Mouse (Mus musculus) heart, embryonic 15.5 days (tissue): ENCODE results near the gene Zmym4. TPM values are rescaled to one million over a fixed set of nuclear protein-coding genes. Genes with fewer than 3 reads are reported as not detected.
A peak's percentile ranks its signal among the peaks of the same experiment; 100 is the strongest.

Source experiments
- ATAC-seq: fragments of 200-750 bp; cut with Nextera tagmentation; replicated peaks from 2 replicates; pipeline ENCODE4 v1.8.0; 2017; ENCODE audit warnings: low read depth, moderate TSS enrichment; ENCODE audit not compliant: insufficient number of reproducible peaks, insufficient read depth, low FRiP score
- H3K27ac ChIP-seq: fragments of 300-500 bp; sonication (generic); 2 replicates; pipeline ENCODE4 v1.5.1; 2015; ENCODE audit warnings: mild to moderate bottlenecking, inconsistent platforms
- H3K27me3 ChIP-seq: fragments of 300-500 bp; sonication (generic); 2 replicates; pipeline ENCODE4 v1.6.1; 2015; ENCODE audit warnings: inconsistent platforms
- H3K36me3 ChIP-seq: fragments of 300-500 bp; sonication (generic); 2 replicates; pipeline ENCODE4 v1.6.1; 2015; ENCODE audit warnings: mild to moderate bottlenecking, inconsistent platforms
- H3K4me1 ChIP-seq: fragments of 300-500 bp; sonication (generic); replicated peaks from 2 replicates; pipeline ENCODE4 v1.6.1; 2015; ENCODE audit warnings: inconsistent platforms
- H3K4me2 ChIP-seq: fragments of 300-500 bp; sonication (generic); 2 replicates; pipeline ENCODE4 v1.6.1; 2015; ENCODE audit warnings: inconsistent platforms, mild to moderate bottlenecking, moderate library complexity
- H3K4me3 ChIP-seq: fragments of 300-500 bp; sonication (generic); 2 replicates; pipeline ENCODE4 v1.5.1; 2015; ENCODE audit warnings: mild to moderate bottlenecking, inconsistent platforms
- H3K9ac ChIP-seq: fragments of 300-500 bp; sonication (generic); 2 replicates; pipeline ENCODE4 v1.6.1; 2015; ENCODE audit warnings: mild to moderate bottlenecking, inconsistent platforms
- H3K9me3 ChIP-seq: fragments of 300-500 bp; sonication (generic); replicated peaks from 2 replicates; pipeline ENCODE4 v1.6.1; 2016; ENCODE audit warnings: inconsistent platforms
- WGBS: fragments of 180-500 bp; shearing (Covaris S2); methylation state at CpG from one replicate; pipeline ENCODE4 v1.1.7; 2015; ENCODE audit warnings: mixed read lengths; 5-methylcytosine and 5-hydroxymethylcytosine counted together
- polyA plus RNA-seq: library from polyadenylated mRNA; unstranded; fragments of >200 nt; fragmentation: Nextera tagmentation; extraction: Ambion mirVana; gene quantifications from 2 replicates; pipeline ENCODE4 v1.2.1, GENCODE M21; 2015

Gene Zmym4
- polyA plus RNA-seq, 1 experiment from 2014 or later, result 12.4 TPM

DNA sequence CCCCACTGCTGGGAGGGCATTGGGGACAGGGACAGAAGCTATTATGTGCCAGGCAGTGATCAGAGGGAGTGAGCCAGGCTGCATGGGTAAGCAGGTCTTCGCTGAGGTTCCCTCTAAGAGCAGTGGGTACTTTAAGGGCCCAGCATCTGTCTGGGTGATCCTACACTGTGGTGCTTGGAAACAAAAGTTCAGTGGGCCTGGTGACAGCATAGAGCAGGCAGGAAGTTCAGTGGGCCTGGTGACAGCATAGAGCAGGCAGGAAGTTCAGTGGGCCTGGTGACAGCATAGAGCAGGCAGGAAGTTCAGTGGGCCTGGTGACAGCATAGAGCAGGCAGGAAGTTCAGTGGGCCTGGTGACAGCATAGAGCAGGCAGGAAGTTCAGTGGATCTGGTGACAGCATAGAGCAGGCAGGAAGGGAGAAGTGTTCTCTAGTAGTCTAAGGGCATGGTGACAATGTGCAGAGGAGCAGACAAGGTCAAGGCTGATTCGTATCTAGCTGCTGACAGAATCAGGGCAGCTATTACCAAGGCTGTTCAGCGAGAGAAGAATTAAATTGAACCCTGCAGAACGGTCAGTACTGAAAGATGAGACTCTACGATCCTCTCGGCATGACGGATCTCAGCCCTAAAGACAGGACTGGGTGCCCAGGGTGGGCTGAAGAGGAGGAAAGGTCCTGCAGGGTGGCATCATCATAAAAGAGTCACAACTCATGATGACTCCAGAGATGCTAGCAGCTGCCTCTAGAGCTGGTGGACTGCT lies 117.7 kb downstream of the Zmym4 start:
- ATAC-seq, result 0 out of 2 replicates have a peak, but pooled peaks have one; percentile 19
- no peaks in the 10 kb centered on the region for H3K9me3 ChIP-seq
- no peak overlapping the region for H3K9ac ChIP-seq
- peaks cover 18% of the 10 kb centered on the region; the same call in 1 of the 2 replicates for H3K36me3 ChIP-seq
- H3K27me3 ChIP-seq, result no peaks in the 10 kb centered on the region
- H3K4me3 ChIP-seq, result no peak overlapping the region
- H3K4me2 ChIP-seq, result no peak overlapping the region
- 45% methylated on average over 7 of the region's 7 CpGs for WGBS
- H3K4me1 ChIP-seq, result peaks cover 10% of the 10 kb centered on the region
- peak overlapping the region; percentile 74 for H3K27ac ChIP-seq

DNA sequence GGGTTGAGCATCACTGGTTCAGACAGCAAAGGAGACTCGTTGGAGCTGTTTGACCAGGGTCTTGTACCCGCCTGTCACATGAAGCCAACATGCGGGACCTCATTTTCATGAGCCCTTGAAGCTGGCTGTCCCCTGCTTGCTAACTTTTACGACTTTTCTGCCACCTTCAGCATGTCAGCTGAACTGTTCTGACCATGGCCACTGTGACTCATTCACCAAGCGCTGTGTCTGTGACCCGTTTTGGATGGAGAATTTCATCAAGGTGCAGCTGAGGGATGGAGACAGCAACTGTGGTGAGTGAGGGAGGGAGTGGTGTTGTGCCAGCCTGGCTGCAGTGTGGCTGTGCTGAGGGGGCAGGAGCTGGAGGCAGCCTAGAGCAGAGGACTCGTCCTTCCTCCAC lies 121.0 kb downstream of the Zmym4 start:
- ATAC-seq, result no peak
- no peak overlapping the region for H3K4me2 ChIP-seq
- peaks cover 31% of the 10 kb centered on the region; the same call in 1 of the 2 replicates for H3K36me3 ChIP-seq
- no peak overlapping the region for H3K9ac ChIP-seq
- H3K27me3 ChIP-seq, result no peaks in the 10 kb centered on the region
- no peaks in the 10 kb centered on the region for H3K9me3 ChIP-seq
- no peak overlapping the region for H3K27ac ChIP-seq
- 59% methylated on average over 7 of the region's 7 CpGs for WGBS
- no peak overlapping the region for H3K4me3 ChIP-seq
- peaks cover 10% of the 10 kb centered on the region for H3K4me1 ChIP-seq

DNA sequence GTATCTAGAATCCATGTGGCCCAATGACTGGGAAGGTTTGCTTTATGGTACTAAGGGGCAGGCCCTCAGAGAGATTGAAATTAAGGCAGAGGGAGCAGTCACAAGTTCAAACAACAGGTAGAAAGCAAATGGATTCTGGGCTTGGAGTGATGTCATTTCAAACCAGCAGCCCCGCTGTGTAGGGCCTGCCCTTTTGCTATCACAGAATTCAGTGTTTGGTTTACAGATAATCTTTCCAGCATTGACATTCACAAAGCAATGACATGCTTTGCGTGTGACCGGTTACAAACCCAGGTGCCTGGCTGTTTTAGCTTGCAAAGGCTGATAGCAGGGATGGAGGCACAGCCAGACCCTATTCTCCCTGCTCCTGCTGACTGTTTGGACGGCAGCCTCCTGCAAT lies 122.3 kb downstream of the Zmym4 start:
- WGBS, result 55% methylated on average over 4 of the region's 4 CpGs
- Histone ChIP-seq H3K9ac (no peak overlapping the region), H3K9me3 (no peaks in the 10 kb centered on the region), H3K27me3 (no peaks in the 10 kb centered on the region), H3K27ac (no peak overlapping the region), H3K4me3 (no peak overlapping the region), H3K4me2 (no peak overlapping the region), H3K4me1 (peaks cover 5% of the 10 kb centered on the region), H3K36me3 (peaks cover 26% of the 10 kb centered on the region; the same call in 1 of the 2 replicates)
- no peak for ATAC-seq

DNA sequence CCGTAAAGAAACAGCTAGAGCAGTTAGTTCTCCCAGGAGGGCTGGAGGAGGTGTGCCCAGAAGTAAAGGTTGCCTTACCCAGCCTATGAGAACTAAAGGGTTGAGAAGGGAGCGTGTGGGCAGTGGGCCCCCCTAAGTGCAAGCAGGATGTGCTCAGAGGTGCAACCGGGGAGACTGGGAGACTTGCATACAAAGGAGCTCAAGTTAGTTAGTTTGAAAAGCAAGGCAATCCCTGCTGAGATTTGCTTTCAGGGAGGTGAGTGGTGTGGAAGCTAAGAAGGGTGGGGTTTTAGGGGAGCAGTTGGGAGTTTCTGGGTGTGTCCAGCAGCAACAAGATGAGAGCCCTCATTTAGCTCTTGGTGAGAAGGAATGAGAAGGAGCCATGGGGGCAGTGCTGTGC lies 125.0 kb downstream of the Zmym4 start:
- H3K36me3 ChIP-seq, result peaks cover 26% of the 10 kb centered on the region; the same call in 1 of the 2 replicates

DNA sequence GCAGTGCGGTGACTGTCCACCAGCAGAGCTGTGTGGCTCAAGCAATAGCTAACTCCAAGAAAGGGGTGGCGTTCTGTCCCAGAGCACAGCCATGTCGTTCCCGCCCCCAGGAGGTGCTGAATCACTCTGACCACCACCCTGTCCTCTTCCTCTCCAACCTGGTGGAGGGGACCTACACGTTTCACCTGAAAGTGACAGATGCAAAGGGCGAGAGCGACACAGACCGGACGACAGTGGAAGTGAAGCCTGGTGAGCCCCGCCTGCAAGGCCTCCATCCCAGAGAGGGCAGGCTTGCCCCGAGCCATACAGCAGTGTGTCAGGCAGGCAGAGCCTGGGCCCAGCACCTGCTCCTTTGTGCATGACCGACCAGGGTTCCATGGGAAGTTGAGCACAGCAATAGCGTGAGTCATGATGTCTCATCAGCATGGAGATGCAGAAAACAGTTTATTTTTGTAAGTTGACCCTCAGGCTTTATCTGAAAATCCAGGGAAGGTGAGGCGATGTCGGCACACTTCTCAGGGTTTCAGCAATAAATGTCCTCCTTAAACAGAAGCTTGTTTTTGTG lies 126.9 kb downstream of the Zmym4 start:
- Histone ChIP-seq H3K9ac (no peak overlapping the region), H3K9me3 (no peaks in the 10 kb centered on the region), H3K4me2 (no peak overlapping the region), H3K36me3 (peaks cover 14% of the 10 kb centered on the region; the same call in 1 of the 2 replicates), H3K4me1 (no peaks in the 10 kb centered on the region), H3K27ac (no peak overlapping the region), H3K27me3 (no peaks in the 10 kb centered on the region), H3K4me3 (no peak overlapping the region)
- WGBS, result 91% methylated on average over 15 of the region's 15 CpGs
- no peak for ATAC-seq

More for the DNA sequence above, 125.0 kb downstream of the Zmym4 start:
- no peaks in the 10 kb centered on the region for H3K9me3 ChIP-seq
- no peak overlapping the region for H3K9ac ChIP-seq
- H3K4me1 ChIP-seq, result no peaks in the 10 kb centered on the region
- ATAC-seq, result no peak
- whole genome bisulfite sequencing, result 57% methylated on average over 3 of the region's 3 CpGs
- H3K4me2 ChIP-seq, result no peak overlapping the region
- H3K27ac ChIP-seq, result no peak overlapping the region
- H3K4me3 ChIP-seq, result no peak overlapping the region
- H3K27me3 ChIP-seq, result no peaks in the 10 kb centered on the region

DNA sequence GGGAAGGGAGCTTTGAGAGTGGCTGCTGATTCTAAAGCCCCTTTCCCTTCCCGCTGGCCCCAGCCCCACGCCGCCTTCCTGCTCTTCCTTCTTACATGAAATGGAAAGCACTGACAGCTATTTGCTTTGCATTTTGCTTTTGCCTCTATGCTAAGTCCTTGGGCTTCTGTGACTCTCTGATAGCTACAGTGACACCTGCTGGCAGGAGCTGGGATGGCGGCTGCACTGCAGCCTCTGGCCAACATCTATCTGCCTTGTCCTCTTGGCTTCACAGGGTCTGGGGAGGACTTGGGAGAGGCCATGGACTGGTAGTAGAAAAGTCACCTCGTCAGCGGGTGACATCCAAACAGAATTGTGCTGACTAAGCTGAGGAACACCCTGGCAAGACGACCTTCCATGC lies 128.1 kb downstream of the Zmym4 start:
- Histone ChIP-seq H3K9ac (no peak overlapping the region), H3K9me3 (no peaks in the 10 kb centered on the region), H3K4me1 (no peaks in the 10 kb centered on the region), H3K27me3 (no peaks in the 10 kb centered on the region), H3K4me3 (no peak overlapping the region), H3K4me2 (no peak overlapping the region), H3K27ac (no peak overlapping the region), H3K36me3 (peaks cover 25% of the 10 kb centered on the region; the same call in 1 of the 2 replicates)
- WGBS, result 14% methylated on average over 7 of the region's 7 CpGs
- no peak for ATAC-seq

DNA sequence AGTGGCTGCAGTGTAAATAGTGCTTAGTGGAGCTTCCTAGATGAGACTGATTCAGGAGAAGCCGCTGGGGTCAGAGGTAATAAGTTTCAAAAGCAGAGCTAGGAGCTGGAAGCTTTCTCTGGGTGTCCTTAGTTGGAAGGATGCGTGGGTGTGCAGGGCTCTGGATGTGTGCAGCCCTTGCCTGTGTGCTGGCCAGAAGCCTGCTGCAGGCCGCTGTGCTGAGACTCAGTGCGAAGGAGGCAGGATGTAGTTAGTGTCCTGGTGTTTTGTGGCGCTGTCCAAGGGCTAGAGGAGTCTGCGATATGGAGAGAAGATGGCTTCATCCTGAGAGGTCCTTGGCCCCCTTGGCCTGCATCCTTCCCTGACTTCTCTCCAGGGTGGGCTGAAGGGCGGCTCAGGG lies 129.1 kb downstream of the Zmym4 start:
- H3K9ac ChIP-seq, result no peak overlapping the region

DNA sequence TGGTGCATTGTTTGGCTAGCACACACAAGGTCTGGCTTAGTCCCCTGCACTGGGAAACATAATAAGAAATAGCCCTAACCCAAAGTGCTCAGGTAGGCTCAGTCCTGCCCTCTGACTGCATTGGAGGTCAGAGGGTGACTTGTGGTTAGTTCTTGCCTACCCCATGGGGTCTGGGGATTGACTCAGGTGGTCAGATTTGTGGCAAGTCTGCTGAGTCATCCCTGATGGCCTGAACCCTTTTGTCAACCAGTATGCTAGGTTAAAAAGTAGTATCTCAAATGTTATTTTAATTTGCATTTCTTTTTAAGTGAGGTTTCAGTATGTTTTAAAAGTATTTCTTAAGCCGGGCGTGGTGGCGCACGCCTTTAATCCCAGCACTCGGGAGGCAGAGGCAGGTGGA lies 136.8 kb downstream of the Zmym4 start:
- no peak overlapping the region for H3K27ac ChIP-seq
- peaks cover 7% of the 10 kb centered on the region for H3K4me1 ChIP-seq
- no peak overlapping the region for H3K9ac ChIP-seq
- H3K4me3 ChIP-seq, result no peak overlapping the region
- WGBS, result 97% methylated on average over 5 of the region's 5 CpGs
- H3K9me3 ChIP-seq, result no peaks in the 10 kb centered on the region
- peaks cover 32% of the 10 kb centered on the region for H3K36me3 ChIP-seq
- no peak overlapping the region for H3K4me2 ChIP-seq
- ATAC-seq, result no peak
- no peaks in the 10 kb centered on the region for H3K27me3 ChIP-seq

More for the DNA sequence above, 129.1 kb downstream of the Zmym4 start:
- Histone ChIP-seq H3K9me3 (no peaks in the 10 kb centered on the region), H3K27ac (peak overlapping the region; percentile 28), H3K4me2 (no peak overlapping the region), H3K4me1 (no peaks in the 10 kb centered on the region), H3K36me3 (peaks cover 21% of the 10 kb centered on the region; the same call in 1 of the 2 replicates), H3K27me3 (no peaks in the 10 kb centered on the region), H3K4me3 (no peak overlapping the region)
- no peak for ATAC-seq
- WGBS, result 74% methylated on average over 7 of the region's 7 CpGs

DNA sequence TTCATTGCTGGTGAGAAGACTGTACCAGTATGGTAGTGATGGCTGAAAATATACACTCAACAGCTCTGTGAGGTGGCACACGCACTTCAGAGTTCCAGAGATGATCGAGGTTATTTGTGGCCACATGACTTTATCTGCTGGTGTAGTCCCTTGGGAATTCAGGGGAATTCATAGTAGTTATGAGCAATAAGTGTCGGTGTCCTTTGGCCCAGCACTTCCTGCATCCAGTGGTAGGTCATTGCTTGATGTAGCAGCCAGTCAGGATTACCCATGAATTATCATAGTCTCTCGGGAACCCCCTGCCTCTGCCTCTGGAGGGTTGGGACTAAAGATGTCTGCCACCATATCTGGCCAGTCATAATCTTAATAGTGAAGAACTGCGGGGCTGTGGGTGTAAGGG lies 144.0 kb downstream of the Zmym4 start:
- H3K4me3 ChIP-seq, result no peak overlapping the region
- H3K4me1 ChIP-seq, result peaks cover 13% of the 10 kb centered on the region
- no peaks in the 10 kb centered on the region for H3K36me3 ChIP-seq
- H3K4me2 ChIP-seq, result no peak overlapping the region
- ATAC-seq, result no peak
- WGBS, result 61% methylated on average over 5 of the region's 5 CpGs
- no peaks in the 10 kb centered on the region for H3K9me3 ChIP-seq
- H3K9ac ChIP-seq, result no peak overlapping the region
- H3K27ac ChIP-seq, result no peak overlapping the region
- H3K27me3 ChIP-seq, result no peaks in the 10 kb centered on the region

DNA sequence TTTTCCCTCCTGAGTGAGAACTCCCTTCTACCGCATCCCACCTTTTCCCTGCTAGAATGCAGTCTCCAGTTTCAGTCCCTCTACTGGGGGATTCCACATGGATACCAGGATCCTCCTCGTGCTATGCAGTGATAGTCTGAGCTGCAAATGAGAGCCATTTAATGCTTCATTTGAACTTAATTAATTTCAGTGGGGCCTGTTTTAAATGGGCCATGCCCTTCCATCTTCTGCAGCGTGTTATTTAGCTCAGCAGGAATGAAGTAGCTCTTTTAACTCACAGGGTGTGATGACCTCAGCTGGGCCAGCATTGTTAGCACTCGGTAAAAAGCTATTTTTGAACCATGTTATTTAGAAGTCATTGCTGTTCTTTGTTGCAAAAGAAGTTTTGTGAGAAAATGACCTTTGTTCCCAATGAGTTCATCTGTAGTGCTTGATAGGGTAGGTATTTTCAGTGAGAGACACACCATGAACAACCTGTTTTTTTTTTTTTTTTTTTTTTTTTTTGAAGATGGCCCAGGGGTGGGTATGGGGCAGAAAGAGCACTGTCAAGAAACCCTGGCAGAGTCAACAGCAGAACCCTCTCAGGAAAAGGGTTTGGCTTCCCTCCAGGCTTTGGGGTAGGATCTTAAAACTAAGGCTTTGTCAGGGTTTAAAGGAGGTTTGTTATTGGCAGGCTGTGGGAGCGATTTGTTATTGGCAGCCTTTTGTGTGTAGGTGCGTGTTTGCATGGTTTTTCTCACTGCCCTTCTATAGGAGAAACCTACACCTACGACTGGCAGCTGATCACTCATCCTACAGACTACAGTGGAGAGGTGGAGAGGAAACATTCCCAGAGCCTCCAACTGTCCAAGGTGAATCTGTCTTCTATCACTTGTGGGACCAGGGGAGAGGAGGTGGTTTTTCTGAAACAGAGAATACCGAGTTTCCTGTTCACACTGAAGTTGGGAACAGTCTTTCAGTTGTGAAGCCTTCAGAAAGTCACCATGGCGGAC lies 144.7 kb downstream of the Zmym4 start:
- no peak overlapping the region for H3K9ac ChIP-seq
- no peak overlapping the region; the same call in 1 of the 2 replicates for H3K27ac ChIP-seq
- no peak overlapping the region for H3K4me2 ChIP-seq
- H3K4me3 ChIP-seq, result no peak overlapping the region
- no peaks in the 10 kb centered on the region for H3K27me3 ChIP-seq
- peaks cover 8% of the 10 kb centered on the region for H3K4me1 ChIP-seq
- H3K36me3 ChIP-seq, result peaks cover 2% of the 10 kb centered on the region; the same call in 1 of the 2 replicates
- no peaks in the 10 kb centered on the region for H3K9me3 ChIP-seq
- 59% methylated on average over 9 of the region's 9 CpGs for WGBS
- ATAC-seq, result no peak

DNA sequence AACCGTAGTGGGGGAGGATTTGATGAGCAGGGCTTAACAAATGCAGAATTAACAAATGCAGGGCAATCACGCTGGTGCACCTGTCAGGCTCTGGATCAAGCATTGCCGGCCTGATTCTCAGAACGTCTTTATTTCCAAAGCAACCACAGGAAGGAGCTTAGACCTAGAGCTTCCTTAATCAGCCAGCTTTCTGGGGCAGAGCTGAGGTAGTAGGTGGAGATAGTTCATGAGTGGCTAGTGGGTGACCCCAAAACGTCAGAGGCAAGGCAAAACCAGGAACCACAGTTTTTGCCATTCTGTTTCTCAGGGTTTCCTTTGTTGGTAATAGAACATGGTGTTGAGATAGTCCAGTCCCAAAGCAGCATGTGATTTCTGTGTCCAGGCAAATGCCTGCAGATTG lies 153.1 kb downstream of the Zmym4 start:
- Histone ChIP-seq H3K36me3 (peaks cover 16% of the 10 kb centered on the region; the same call in 1 of the 2 replicates), H3K27ac (no peak overlapping the region), H3K4me1 (peaks cover 8% of the 10 kb centered on the region; the same call in 1 of the 2 replicates), H3K27me3 (no peaks in the 10 kb centered on the region), H3K4me2 (no peak overlapping the region), H3K4me3 (no peak overlapping the region), H3K9ac (no peak overlapping the region), H3K9me3 (no peaks in the 10 kb centered on the region)
- WGBS, result 64% methylated on average over 5 of the region's 5 CpGs
- ATAC-seq, result no peak
